Mouse (Mus musculus) CH12.LX (cell line): ENCODE data around the gene Tmod3. TPM values are rescaled to one million over a fixed set of nuclear protein-coding genes. Genes with fewer than 3 reads are reported as not detected.
A peak's percentile ranks its signal among the peaks of the same experiment; 100 is the strongest.

Experiments used
- DNase-seq: peaks from one replicate; pipeline ENCODE4 v3.0.0-alpha.2; 2013; ENCODE audit errors: extremely low read depth
- H3K27ac ChIP-seq: 2 replicates; pipeline ENCODE4 v1.5.1; 2012; ENCODE audit warnings: low read depth, mild to moderate bottlenecking, control low read depth, moderate library complexity; ENCODE audit not compliant: insufficient read depth
- H3K27me3 ChIP-seq: replicated peaks from 2 replicates; pipeline ENCODE3; 2012; ENCODE audit warnings: inconsistent platforms
- H3K36me3 ChIP-seq, 2 experiments: replicated peaks in 1 of 2; 2 replicates each; pipeline versions ENCODE3 to v1.6.1; 2012; ENCODE audit warnings: inconsistent platforms in 1 of 2, low read length in 1 of 2, mild to moderate bottlenecking in 1 of 2, mixed read lengths in 1 of 2, moderate library complexity in 1 of 2; ENCODE audit not compliant: control insufficient read depth in 1 of 2, insufficient read depth in 1 of 2
- H3K4me1 ChIP-seq, 2 experiments: 2 replicates each; pipeline ENCODE4 v1.6.1; 2012; ENCODE audit warnings: inconsistent platforms in 1 of 2, moderate library complexity in 1 of 2; ENCODE audit not compliant: insufficient read depth in 2 of 2, control insufficient read depth in 1 of 2
- H3K4me2 ChIP-seq: 2 replicates; pipeline ENCODE4 v1.6.1; 2012; ENCODE audit warnings: low read depth, mild to moderate bottlenecking, control low read depth; ENCODE audit not compliant: poor library complexity, insufficient read depth, severe bottlenecking
- H3K4me3 ChIP-seq, 3 experiments: fragments of 150-350 bp in 1 of 3; sonication (generic) in 1 of 3; replicated peaks in 1 of 3; 2 replicates each; pipeline versions ENCODE3 to v1.5.1; 2011 to 2012; ENCODE audit warnings: low read depth in 2 of 3, low read length in 2 of 3, mild to moderate bottlenecking in 2 of 3, moderate library complexity in 2 of 3, control low read depth in 1 of 3, improper control_type of control experiment in 1 of 3, inconsistent platforms in 1 of 3, mixed read lengths in 1 of 3; ENCODE audit not compliant: poor library complexity in 1 of 3
- H3K79me2 ChIP-seq: replicated peaks from 2 replicates; pipeline ENCODE4 v1.6.1; 2012; ENCODE audit warnings: mild to moderate bottlenecking, moderate library complexity; ENCODE audit not compliant: control insufficient read depth, poor library complexity, insufficient read depth, severe bottlenecking; ENCODE audit errors: extremely low read depth
- H3K9ac ChIP-seq: 2 replicates; pipeline ENCODE4 v1.6.1; 2012; ENCODE audit warnings: low read depth, mild to moderate bottlenecking, control low read depth, moderate library complexity; ENCODE audit not compliant: insufficient read depth
- H3K9me3 ChIP-seq: replicated peaks from 2 replicates; pipeline ENCODE3; 2012; ENCODE audit warnings: low read length, inconsistent platforms, mixed read lengths
- BHLHE40 ChIP-seq: IDR thresholded peaks from 2 replicates; pipeline ENCODE4 v1.6.1; 2011; ENCODE audit warnings: mild to moderate bottlenecking, low read depth, low read length, improper control_type of control experiment
- CHD1 ChIP-seq: IDR thresholded peaks from 2 replicates; pipeline ENCODE4 v1.6.1; 2012; ENCODE audit warnings: low read depth, low read length, improper control_type of control experiment, inconsistent platforms
- CHD2 ChIP-seq: IDR thresholded peaks from 2 replicates; pipeline ENCODE4 v1.6.1; 2011; ENCODE audit warnings: low read length, improper control_type of control experiment
- CTCF ChIP-seq, 2 experiments: IDR thresholded peaks in 1 of 2; conservative IDR thresholded peaks in 1 of 2; 2 replicates each; pipeline ENCODE4 v1.5.1; 2011 to 2012; ENCODE audit warnings: low read depth in 2 of 2, low read length in 2 of 2, improper control_type of control experiment in 1 of 2, inconsistent platforms in 1 of 2, mild to moderate bottlenecking in 1 of 2, moderate library complexity in 1 of 2
- E2F4 ChIP-seq: IDR thresholded peaks from 2 replicates; pipeline ENCODE4 v1.6.1; 2011; ENCODE audit warnings: low read depth, low read length, improper control_type of control experiment; ENCODE audit not compliant: insufficient replicate concordance
- ELF1 ChIP-seq: IDR thresholded peaks from 2 replicates; pipeline ENCODE4 v1.6.1; 2014; ENCODE audit warnings: low read depth, mild to moderate bottlenecking, inconsistent platforms, low read length, improper control_type of control experiment
- EP300 ChIP-seq: IDR thresholded peaks from 2 replicates; pipeline ENCODE4 v1.6.1; 2011; ENCODE audit warnings: low read length, improper control_type of control experiment
- HCFC1 ChIP-seq: IDR thresholded peaks from 2 replicates; pipeline ENCODE4 v1.6.1; 2012; ENCODE audit warnings: low read depth, mild to moderate bottlenecking, inconsistent platforms, low read length, improper control_type of control experiment
- IRF4 ChIP-seq: IDR thresholded peaks from 2 replicates; pipeline ENCODE4 v1.6.1; 2014; ENCODE audit warnings: low read depth, mild to moderate bottlenecking, inconsistent platforms, low read length, improper control_type of control experiment
- KAT2A ChIP-seq: IDR thresholded peaks from 2 replicates; pipeline ENCODE4 v1.6.1; 2012; ENCODE audit warnings: low read length, improper control_type of control experiment, inconsistent platforms; ENCODE audit not compliant: insufficient replicate concordance
- MAX ChIP-seq: IDR thresholded peaks from 2 replicates; pipeline ENCODE4 v1.6.1; 2011; ENCODE audit warnings: low read length, improper control_type of control experiment
- MAZ ChIP-seq: IDR thresholded peaks from 2 replicates; pipeline ENCODE4 v1.6.1; 2012; ENCODE audit warnings: low read depth, mild to moderate bottlenecking, inconsistent platforms, low read length, improper control_type of control experiment, moderate library complexity
- MEF2A ChIP-seq: IDR thresholded peaks from 2 replicates; pipeline ENCODE4 v1.6.1; 2014; ENCODE audit warnings: low read depth, mild to moderate bottlenecking, inconsistent platforms, low read length, improper control_type of control experiment, borderline replicate concordance
- MXI1 ChIP-seq: IDR thresholded peaks from 2 replicates; pipeline ENCODE4 v1.6.1; 2011; ENCODE audit warnings: mild to moderate bottlenecking, low read depth, low read length, improper control_type of control experiment
- MYC ChIP-seq: IDR thresholded peaks from 2 replicates; pipeline ENCODE4 v1.6.1; 2011; ENCODE audit warnings: low read depth, mild to moderate bottlenecking, improper control_type of control experiment, low read length
- NELFE ChIP-seq: IDR thresholded peaks from 2 replicates; pipeline ENCODE4 v1.6.1; 2011; ENCODE audit warnings: low read depth, low read length, improper control_type of control experiment
- NRF1 ChIP-seq: IDR thresholded peaks from 2 replicates; pipeline ENCODE4 v1.6.1; 2014; ENCODE audit warnings: low read depth, mild to moderate bottlenecking, inconsistent platforms, low read length, improper control_type of control experiment, moderate library complexity
- PAX5 ChIP-seq: IDR thresholded peaks from 2 replicates; pipeline ENCODE4 v1.6.1; 2012; ENCODE audit warnings: low read length, inconsistent platforms, mixed read lengths
- POLR2A ChIP-seq: IDR thresholded peaks from 2 replicates; pipeline ENCODE4 v1.6.1; 2011; ENCODE audit warnings: low read depth, mild to moderate bottlenecking, improper control_type of control experiment, low read length
- RAD21 ChIP-seq: IDR thresholded peaks from 2 replicates; pipeline ENCODE4 v1.6.1; 2011; ENCODE audit warnings: low read depth, mild to moderate bottlenecking, low read length, improper control_type of control experiment, moderate library complexity
- RCOR1 ChIP-seq: conservative IDR thresholded peaks from 2 replicates; pipeline ENCODE4 v1.6.1; 2012; ENCODE audit warnings: low read depth, mild to moderate bottlenecking, inconsistent platforms, low read length, improper control_type of control experiment
- SIN3A ChIP-seq: IDR thresholded peaks from 2 replicates; pipeline ENCODE4 v1.6.1; 2012; ENCODE audit warnings: low read length, improper control_type of control experiment, inconsistent platforms
- SMC3 ChIP-seq: IDR thresholded peaks from 2 replicates; pipeline ENCODE4 v1.6.1; 2011; ENCODE audit warnings: low read depth, low read length, improper control_type of control experiment
- TBP ChIP-seq: conservative IDR thresholded peaks from 2 replicates; pipeline ENCODE4 v1.6.1; 2011; ENCODE audit warnings: low read depth, low read length, improper control_type of control experiment
- USF1 ChIP-seq: IDR thresholded peaks from 2 replicates; pipeline ENCODE4 v1.6.1; 2014; ENCODE audit warnings: low read depth, mild to moderate bottlenecking, inconsistent platforms, low read length, improper control_type of control experiment
- ZC3H11A ChIP-seq: IDR thresholded peaks from 2 replicates; pipeline ENCODE4 v1.6.1; 2012; ENCODE audit warnings: low read depth, mild to moderate bottlenecking, inconsistent platforms, low read length, improper control_type of control experiment
- ZMIZ1 ChIP-seq: IDR thresholded peaks from 2 replicates; pipeline ENCODE4 v1.6.1; 2012; ENCODE audit warnings: low read depth, mild to moderate bottlenecking, inconsistent platforms, low read length, improper control_type of control experiment
- ZNF384 ChIP-seq: IDR thresholded peaks from 2 replicates; pipeline ENCODE4 v1.6.1; 2012; ENCODE audit warnings: low read depth, low read length, improper control_type of control experiment, inconsistent platforms
- dilution Hi-C: fragments of 300-500 bp; cut with MboI; formaldehyde crosslinking; loops from 2 replicates; pipeline ENCODE4 v1.14.3; 2020; ENCODE audit warnings: low sequenced_read_pairs; ENCODE audit not compliant: extremely low pct_unique_long_range_greater_than_20kb, extremely low pct_ligation_motif_present
- in situ Hi-C: fragments of 300-500 bp; cut with MboI; formaldehyde crosslinking; loops from 3 replicates; pipeline ENCODE4 v1.14.3; 2019; ENCODE audit warnings: low sequenced_read_pairs, low pct_ligation_motif_present, low pct_unique_long_range_greater_than_20kb, mixed read lengths
- polyA plus RNA-seq: library from polyadenylated mRNA; unstranded; fragments of >175 nt; gene quantifications from 2 replicates; pipeline ENCODE4 v1.2.1, GENCODE M21; 2012; ENCODE audit warnings: low read depth; ENCODE audit not compliant: insufficient read length
- total RNA-seq, 2 experiments: library from RNA; depleted of rRNA; stranded (reverse); fragments of 300-350 nt in 1 of 2; fragments of >200 nt in 1 of 2; gene quantifications; 2 replicates each; pipeline ENCODE4 v1.2.3; 2012 to 2014

Gene Tmod3
- total and polyA plus RNA-seq, 3 experiments: 40.5 to 71.0 (median 52.0) TPM

- TF ChIP-seq CHD1 (no peak), MAZ (no peak), POLR2A (no peak), MYC (no peak), ZMIZ1 (no peak), CTCF (conservative IDR thresholded peaks at IDR 0.05 in 1 of 2, IDR thresholded peaks at IDR 0.05 in 1 of 2; ENCODE audit: low read depth in 2 of 2, low read length in 2 of 2) (no peak), NELFE (no peak), ZNF384 (no peak), HCFC1 (no peak), EP300 (no peak), ELF1 (no peak), RAD21 (no peak)
- no peak overlapping the region for H3K9ac ChIP-seq
- peaks cover 6 to 74% of the 10 kb centered on the region in 2 experiments for H3K4me1 ChIP-seq
- H3K9me3 ChIP-seq: peaks cover under 1% of the 10 kb centered on the region
- DNase-seq: no peak
- no peaks in the 10 kb centered on the region for H3K27me3 ChIP-seq
- no peak overlapping the region for H3K4me3 ChIP-seq
- H3K36me3 ChIP-seq: peaks cover 0 to 10% of the 10 kb centered on the region in 2 experiments
- no peak overlapping the region for H3K4me2 ChIP-seq
- in situ Hi-C loops (no loop called here), dilution Hi-C loops (no loop called here)
- H3K27ac ChIP-seq: no peak overlapping the region
- peaks cover 42% of the 10 kb centered on the region for H3K79me2 ChIP-seq
These were observed 13.9 kb downstream of the Tmod3 start for GRCm38 (mm10) chr9:75545514-75545913.

- TF ChIP-seq MXI1: 0 out of 2 replicates have a peak, but pooled peaks have one; percentile 55
- TF ChIP-seq E2F4: no peak
- TF ChIP-seq MYC: peak; percentile 59; the same call in 1 of the 2 replicates
- TF ChIP-seq USF1: no peak
- TF ChIP-seq MEF2A: peak; percentile 57; the same call in 1 of the 2 replicates
- no peak for TF ChIP-seq PAX5
- no peak for TF ChIP-seq CHD2
- TF ChIP-seq RCOR1: no peak
- TF ChIP-seq IRF4: 0 out of 2 replicates have a peak, but pooled peaks have one; percentile 4
- TF ChIP-seq CHD1: no peak
- peak; percentile 75 for TF ChIP-seq ELF1
- no peak for TF ChIP-seq ZC3H11A
- TF ChIP-seq NRF1: no peak
- TF ChIP-seq MAX: peak; percentile 35; the same call in 1 of the 2 replicates
- peak; percentile 27; the same call in 1 of the 2 replicates for TF ChIP-seq HCFC1
- no peak for TF ChIP-seq ZNF384
- TF ChIP-seq MAZ: no peak
- TF ChIP-seq KAT2A: no peak
- TF ChIP-seq SIN3A: peak; percentile 56; the same call in 1 of the 2 replicates
- no peak; the same call in 1 of the 2 replicates for TF ChIP-seq EP300
- no peak; the same call in 1 of the 2 replicates for TF ChIP-seq BHLHE40
- no peak for TF ChIP-seq TBP
- no peak for TF ChIP-seq SMC3
- peaks cover 26% of the 10 kb centered on the region for H3K79me2 ChIP-seq
- H3K4me1 ChIP-seq: peaks cover 7 to 58% of the 10 kb centered on the region in 2 experiments
- in situ Hi-C loops: no loop called here
- peaks cover 0 to 17% of the 10 kb centered on the region in 2 experiments for H3K36me3 ChIP-seq
- peak overlapping the region in 1 of 3 experiments; percentile 11 for H3K4me3 ChIP-seq
- DNase-seq: peak; percentile 52
- peak overlapping the region; percentile 94 for H3K4me2 ChIP-seq
- dilution Hi-C loops: no loop called here
- H3K9ac ChIP-seq: peak overlapping the region; percentile 66
- H3K9me3 ChIP-seq: no peaks in the 10 kb centered on the region
- H3K27ac ChIP-seq: peak overlapping the region; percentile 43; the same call in 1 of the 2 replicates
- no peaks in the 10 kb centered on the region for H3K27me3 ChIP-seq
These were observed 18.0 kb downstream of the Tmod3 start for GRCm38 (mm10) chr9:75541497-75541896.
